Mouse (Mus musculus): ENCODE results near the gene Gm7247.
"Not testable (repeated sequence)": the region's sequence is repeated elsewhere in the genome, so short reads cannot be mapped to it uniquely, and the experiment has no call there.

The Gm7247 gene

DNA sequence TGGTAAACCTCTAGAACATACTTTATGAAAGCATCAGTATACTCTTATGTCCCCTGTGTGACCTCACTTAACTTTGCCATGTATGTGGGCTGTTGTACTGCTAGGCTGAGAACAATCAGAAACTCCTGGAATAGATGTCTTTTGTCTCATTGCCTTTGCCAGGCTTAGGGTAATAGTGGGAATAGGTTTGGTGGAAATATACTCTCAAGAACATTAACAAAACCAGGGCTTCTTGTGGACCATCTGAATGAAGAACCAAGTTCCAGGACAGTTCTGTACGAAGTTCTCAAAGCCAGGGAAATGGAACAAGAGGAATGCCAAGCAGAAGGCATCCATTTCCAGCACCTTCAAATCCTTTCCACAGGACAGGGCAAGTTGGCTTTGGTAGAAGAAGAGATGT, at the start of gene Gm7247:
Gm7247 (plus strand) TSS at position 301 of the 400 bp plus-strand sequence.
- no peak for DNase-seq (ENCODE audit: low read depth in 2 of 2, low spot score in 2 of 2)

DNA sequence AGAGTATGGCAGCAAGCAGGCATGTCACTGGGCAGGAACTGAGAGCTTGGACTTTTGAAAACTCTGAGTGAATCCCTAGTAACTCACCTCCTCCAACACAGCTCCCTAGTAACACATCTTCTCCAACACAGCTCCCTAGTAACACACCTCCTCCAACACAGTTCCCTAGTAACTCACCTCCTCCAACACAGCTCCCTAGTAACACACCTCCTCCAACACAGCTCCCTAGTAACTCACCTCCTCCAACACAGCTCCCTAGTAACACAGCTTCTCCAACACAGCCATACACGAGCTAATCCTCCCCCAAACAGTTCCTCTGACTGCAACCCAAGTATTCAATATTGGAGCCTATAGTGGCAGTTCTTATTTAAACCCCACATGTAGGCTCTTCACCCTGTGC, 37.6 kb upstream of the Gm7247 start:
- DNase-seq (ENCODE audit: low read depth in 2 of 2, low spot score in 2 of 2) = no peak

DNA sequence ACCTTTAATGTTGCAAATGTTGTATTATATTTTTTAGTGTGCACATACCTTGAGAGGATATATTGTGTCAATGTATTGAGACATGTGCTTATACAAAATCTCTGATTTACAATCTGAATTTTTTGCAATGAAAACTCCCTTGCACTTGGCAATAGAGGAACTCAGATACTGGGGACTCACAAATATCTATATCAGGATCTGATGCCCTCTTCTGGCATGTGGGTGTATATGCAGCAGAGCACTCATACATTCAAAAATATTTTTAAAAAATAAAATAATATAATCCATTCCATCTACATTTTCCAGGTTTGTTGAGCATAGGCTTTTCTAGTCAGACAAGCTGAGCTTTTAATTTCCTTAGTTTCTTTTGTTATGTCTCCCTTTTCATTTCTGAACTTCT, 15.5 kb upstream of the Gm7247 start:
- DNase-seq (ENCODE audit: low read depth in 2 of 2, low spot score in 2 of 2) = no peak

DNA sequence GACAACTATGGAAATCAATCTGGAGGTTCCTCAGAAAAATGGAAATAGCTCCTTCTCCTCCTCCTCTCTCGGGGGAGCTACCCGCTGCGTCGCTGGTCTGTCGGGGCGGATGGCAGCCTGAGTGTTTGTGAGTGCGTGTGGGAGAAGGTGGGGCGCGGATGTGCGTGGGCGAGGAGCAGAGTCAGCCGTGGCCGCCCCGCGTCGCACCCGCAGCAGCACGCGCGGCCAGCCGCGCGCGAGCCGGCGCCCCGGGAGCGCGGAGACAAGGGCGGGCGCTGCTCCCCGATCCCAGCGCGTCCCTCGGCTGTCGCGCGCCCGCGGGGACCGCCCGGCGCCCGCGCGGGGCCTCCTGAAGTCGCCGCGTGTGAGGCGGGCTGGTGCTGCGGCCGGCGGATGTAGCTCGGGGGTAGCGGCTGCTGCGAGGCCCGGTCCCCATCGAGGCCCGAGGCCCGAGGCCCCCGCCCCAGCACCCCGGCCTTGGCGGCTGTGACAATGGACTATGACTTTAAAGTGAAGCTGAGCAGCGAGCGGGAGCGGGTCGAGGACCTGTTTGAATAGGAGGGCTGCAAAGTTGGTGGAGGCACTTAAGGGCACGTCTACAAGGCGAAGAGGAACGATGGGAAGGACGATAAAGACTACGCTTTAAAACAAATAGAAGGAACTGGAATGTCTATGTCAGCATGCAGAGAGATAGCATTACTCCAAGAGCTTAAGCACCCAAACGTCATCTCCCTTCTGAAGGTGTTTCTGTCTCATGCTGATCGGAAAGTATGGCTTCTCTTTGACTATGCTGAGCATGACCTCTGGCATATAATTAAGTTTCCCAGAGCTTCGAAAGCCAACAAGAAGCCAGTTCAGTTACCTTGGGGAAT, 3.2 kb upstream of the Gm7247 start:
- no peak for DNase-seq (ENCODE audit: low read depth in 2 of 2, low spot score in 2 of 2)

DNA sequence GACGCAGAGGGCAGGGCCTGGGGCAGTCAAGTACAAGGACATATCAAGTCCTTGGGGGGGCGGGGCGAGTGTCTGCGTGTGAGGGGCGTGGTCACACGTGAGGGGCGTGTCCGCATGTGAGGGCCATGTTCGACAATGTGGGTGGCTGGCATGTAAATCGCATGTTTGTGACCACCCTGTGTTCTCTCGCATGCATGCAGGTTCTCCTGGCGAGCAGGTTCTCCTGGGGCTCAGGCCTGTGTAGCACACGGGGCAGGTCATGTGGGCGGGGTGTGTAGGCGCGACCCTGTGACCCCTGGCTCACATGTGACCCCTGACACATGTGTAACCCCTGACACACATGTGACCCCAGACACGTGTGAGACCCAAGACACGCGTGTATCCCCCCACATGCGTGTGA, 21.2 kb downstream of the Gm7247 start:
- DNase-seq (ENCODE audit: low read depth in 2 of 2, low spot score in 2 of 2) = no peak

DNA sequence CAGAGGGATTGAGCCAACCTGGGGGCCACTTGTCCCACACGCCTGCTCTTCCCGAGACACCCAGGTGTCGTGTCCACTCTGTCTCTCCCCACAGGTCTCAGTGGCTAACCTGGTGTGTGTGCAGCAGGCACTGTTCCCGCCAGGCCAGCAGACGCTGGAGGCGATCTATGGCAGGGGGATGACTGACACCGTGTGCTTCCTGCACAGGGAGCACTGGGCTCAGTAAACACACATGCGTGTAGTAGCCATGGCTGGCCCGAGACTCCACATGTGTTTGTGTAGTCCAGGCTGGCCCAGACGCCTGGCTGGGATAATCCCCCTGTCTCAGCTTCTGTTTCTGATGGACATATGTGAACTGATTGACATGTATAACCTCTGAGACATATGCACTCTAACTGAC, 22.8 kb downstream of the Gm7247 start:
- DNase-seq (ENCODE audit: low read depth in 2 of 2, low spot score in 2 of 2) = no peak

DNA sequence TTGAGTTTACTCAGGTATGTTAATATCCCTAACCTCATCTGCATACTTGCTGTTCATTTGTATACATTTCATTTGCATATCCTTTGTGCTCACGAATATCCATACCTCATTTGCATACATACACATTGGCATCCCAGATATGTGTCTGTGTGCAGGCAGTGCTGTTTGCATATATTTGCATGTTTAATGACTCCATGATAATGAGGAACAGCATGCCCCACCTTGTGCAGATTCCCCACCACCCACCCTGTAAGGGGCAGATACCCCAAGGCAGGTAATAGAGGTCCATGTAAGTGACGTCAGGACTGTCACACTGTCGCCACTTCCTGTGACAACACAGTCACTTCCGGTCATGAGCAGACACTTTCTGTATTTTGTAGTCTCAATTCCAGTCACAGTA, 24.2 kb downstream of the Gm7247 start:
- no peak for DNase-seq (ENCODE audit: low read depth in 2 of 2, low spot score in 2 of 2)

DNA sequence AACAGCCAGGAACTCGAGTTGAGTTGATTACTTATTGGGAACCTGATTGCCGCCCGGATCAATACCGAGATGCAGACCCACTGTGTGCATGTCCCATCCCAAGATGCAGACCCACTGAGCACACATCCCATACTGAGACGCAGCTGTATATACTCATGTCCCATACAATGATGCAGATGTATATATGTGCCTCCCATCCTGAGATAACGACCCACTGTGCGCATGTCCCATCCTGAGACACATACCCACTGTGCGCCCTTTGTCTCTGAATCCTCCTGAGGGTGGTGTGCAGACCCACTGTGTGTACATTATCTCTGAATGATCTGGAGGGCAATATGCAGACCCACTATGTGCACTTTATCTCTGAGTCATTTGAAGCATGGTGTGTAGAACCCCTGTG, 26.2 kb downstream of the Gm7247 start:
- no peak for DNase-seq (ENCODE audit: low read depth in 2 of 2, low spot score in 2 of 2)

DNA sequence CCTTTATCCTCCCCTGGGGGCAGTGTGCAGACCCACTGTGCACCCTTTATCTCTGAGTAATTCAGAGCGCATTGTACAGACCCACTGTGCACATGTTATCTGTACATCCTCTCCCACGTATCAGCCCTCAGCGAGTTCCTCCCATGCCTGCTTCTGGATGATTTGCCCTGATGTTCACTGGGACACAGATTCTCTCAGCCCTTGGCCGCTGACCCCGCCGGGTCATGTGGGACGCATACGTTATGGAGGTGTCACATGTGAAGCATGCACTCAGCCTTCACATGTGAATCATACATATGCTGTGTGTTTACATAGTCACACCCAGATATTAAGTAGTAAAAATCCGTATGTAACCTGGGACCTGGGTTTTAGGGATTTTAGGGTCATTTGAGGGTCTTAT, 26.7 kb downstream of the Gm7247 start:
- DNase-seq (ENCODE audit: low read depth in 2 of 2, low spot score in 2 of 2) = no peak

DNA sequence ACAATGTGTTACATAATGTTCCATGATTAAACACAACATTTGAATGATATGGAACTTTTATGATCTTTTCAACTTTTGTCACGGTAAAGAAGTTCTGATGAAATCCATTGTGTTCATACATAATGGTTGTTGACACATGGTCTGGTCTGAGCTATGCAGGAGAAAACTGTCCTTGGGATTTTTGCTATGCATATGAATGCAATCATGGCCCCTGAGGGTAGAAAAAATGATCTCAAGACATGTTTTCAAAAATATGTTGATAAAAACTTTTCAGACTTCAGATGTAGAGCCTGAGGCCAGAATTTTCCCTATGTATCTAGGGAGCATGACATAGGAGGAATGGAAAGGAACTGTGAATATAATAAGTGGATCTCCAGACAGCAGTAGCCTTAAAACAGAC, 49.0 kb downstream of the Gm7247 start, which contains the start of gene Vmn2r88:
Vmn2r88 (plus strand) TSS at position 301 of the 400 bp plus-strand sequence.
- DNase-seq (ENCODE audit: low read depth in 2 of 2, low spot score in 2 of 2) = no peak

DNA sequence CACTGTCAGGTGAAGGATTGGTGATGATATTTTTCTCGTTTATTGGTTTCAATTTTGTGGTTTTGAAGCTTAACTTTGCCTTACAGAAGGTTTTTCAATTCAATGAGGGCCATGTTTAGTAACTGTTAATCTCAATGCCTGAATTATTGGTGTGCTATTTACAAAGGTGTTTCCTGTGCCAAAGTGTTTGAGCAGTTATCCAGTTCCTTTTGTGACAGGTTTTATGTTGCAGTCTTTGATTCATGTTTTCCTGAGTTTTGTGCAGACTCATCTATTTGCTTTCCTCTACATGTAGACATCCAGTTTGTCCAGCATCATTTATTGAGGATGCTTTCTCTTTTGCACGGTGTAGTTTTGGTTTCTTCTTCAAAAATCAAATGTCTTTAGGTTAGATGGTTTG, 62.3 kb downstream of the Gm7247 start:
- DNase-seq (ENCODE audit: low read depth in 2 of 2, low spot score in 2 of 2) = no peak

DNA sequence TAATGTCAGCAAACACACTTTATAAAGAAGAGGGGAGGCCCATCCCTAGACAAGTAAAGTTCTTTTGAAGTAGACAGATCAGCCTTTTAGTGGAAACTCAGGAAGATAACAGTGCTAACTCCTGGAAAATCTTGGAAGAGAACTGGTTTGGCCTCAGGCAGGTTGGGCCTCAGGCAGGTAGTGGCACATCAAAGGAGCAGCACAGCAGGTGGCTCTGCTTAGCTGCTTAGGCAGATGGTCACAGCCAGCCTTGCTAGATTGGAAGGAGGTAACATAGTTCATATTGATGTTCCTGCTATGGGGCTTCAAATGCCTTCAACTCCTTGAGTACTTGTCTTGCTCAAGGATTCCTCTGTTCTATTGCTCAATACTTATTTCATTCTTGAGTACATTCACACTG, 68.6 kb downstream of the Gm7247 start:
- not testable (repeated sequence) for DNase-seq (ENCODE audit: low read depth in 2 of 2, low spot score in 2 of 2)

DNA sequence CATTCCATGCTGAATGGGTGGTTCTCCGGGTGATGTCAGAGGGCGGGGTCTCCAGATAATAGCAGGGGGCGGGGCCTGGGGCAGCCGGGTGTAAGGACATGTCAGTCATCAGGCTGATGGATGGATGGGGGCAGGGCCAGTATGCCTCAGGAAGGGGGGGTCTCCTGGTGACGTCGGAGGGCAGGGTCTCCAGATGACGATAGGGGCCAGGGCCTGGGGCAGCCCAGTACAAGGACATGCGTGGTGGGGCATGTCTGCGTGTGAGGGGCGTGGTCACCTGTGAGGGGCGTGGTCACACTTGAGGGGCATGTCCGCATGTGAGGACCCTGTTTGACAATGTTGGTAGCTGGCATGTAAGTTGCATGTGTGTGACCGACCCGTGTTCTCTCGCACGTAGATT, 73.0 kb downstream of the Gm7247 start:
- DNase-seq (ENCODE audit: low read depth in 2 of 2, low spot score in 2 of 2) = no peak

DNA sequence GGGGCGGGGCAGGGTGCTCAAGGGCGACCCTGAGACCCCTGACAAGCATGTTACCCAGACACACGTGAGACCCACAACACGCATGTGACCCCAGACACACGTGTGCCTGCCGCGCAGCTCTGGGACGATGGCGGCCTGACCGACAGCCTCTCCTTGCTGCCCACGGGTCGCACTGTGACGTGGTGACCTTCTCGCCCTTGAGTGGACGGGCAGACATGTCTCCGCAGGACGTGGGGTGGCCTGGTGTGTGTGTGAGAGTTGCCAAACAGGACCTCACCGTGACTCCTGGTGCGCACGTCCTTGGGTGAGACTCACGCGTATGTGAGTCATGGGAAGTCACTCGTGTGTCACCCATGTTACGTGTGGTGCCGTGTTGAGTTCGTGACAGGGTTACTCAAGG, 73.5 kb downstream of the Gm7247 start:
- no peak for DNase-seq (ENCODE audit: low read depth in 2 of 2, low spot score in 2 of 2)

DNA sequence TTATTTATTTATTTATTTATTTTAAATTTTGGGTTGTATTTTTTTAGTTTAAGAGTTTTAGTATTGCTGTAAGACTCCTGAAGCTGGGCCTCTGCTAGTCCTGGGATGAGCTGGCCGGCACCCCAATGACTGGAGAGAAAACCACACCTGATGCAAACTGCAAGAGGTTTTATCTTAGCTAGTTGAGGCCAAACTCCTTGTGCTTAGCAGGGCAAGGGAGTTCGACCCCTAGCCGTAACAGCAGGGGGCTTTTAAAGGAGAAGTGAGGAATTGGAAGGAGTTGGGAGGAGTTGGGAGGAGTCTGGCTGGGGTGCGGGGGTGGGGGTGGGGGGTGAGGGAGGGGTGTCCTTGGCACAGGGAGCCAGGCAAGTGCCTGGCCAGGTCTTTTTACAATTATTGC, 77.4 kb downstream of the Gm7247 start:
- DNase-seq (ENCODE audit: low read depth in 2 of 2, low spot score in 2 of 2) = no peak

DNA sequence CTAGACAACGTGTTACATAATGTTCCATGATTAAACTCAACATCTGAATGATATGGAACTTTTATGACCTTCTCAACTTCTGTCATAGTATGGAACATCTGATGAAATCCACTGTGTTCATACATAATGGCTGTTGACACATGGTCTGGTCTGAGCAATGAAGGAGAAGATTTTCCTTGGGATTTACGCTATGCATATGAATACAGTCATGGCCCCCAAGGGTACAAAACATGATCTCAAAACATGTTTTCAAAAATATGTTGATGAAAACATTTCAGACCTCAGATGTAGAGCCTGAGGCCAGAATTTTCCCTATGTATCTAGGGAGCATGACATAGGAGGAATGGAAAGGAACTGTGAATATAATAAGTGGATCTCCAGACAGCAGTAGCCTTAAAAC, 90.0 kb downstream of the Gm7247 start, which contains the start of gene Vmn2r89:
Vmn2r89 (plus strand) TSS at position 301 of the 400 bp plus-strand sequence.
- not testable (repeated sequence) for DNase-seq (ENCODE audit: low read depth in 2 of 2, low spot score in 2 of 2)

DNA sequence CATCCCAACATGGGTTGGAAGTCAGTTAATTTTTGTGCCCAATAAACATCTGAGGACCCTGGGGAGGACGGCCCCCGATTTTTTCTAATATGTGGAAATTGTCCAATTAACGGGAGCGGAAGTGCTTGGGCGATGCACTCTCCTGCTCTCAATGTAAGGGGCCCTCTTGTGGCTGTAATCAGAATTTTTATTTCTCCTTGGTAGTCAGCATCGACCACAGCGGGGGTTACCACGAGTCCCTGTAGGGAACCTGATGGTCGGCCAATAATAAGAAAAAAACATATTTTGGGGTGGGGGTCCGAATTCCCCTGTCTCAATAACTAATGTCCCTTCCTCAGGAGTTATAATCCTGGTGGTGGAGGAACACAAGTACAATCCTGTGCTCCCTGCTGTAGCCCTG, 118.7 kb downstream of the Gm7247 start:
- not testable (repeated sequence) for DNase-seq (ENCODE audit: low read depth in 2 of 2, low spot score in 2 of 2)

DNA sequence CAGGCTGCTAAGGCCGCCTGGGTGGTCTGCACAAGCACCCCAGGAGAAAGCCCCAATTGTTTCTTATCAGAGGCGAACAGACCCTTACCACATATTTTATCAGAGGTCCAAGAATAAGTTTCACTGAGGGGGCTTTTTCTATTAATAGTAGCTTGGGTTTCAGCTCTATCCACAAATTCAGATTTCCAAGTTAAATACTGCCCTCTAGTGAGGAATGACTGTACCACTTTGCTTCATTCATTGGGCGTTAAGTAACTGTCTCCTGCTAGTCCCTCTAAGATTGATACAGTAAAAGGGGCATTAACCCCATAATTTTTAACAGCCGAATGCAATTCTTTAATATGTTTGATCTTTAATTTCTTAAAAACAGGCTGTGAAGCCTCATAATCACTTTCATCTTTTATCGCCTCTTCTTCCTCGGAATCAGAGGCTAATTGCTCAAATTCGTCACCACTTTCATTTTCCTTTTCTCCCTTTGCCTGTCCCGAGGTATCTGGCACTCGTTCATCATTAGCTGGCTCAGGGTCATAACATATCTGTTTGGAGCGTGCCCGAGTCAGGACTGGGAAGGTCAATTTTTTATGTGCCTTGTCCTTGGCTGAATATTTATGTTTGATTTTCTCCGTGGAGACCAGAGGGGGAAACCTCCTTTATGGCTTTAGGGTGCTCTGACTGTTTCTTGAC, 119.9 kb downstream of the Gm7247 start:
- DNase-seq (ENCODE audit: low read depth in 2 of 2, low spot score in 2 of 2) = not testable (repeated sequence)

DNA sequence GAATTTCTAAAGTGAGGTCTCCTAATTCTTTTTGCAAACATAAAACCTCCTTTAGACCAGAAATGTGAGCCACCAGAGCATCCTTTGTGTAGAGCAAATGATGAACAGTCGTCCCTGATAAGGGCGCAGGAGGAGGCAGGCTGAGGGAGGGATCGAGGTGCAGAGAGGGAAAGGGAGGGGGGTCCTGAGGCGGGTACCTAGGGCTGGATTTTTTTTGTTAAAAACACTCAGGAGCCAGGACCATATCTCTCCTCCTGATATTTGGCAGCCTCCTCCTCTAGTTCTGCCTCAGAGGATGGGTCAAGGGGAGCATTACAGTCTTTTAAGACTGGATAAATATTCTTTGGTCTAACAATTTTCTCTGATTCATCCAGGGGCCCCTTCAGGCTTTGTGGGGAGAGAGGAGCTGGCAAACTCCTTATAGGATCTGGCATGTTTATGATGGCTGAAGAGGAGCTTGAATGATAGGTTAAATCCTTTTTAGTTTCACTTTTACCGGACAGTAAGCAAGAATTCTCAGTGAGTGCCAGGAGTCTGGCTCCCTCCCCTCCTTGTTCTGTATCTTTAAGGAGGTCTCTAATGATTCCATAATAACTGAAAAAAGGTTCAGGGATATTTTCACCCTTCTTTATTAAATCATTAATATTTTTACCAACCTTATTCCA, 120.6 kb downstream of the Gm7247 start:
- no peak for DNase-seq (ENCODE audit: low read depth in 2 of 2, low spot score in 2 of 2)

DNA sequence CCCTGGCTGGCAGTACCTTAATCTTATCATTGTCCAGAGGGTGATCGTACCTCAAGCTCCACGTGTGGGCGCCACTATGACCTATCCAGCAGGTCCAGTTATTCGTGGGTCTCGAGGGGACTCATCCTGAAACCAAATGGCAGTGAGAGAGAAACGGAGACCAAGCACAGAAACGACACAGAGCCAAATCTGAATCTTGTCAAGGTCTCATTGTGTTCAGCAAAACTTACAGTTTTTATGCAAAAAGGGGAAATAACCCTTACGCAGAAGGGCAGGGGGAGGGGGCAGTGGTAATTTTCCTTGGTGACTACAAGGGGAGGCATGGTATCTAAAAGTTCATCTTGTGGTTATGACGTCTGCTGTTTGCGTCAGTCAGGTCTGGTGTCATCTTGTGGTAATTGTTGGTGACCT, 121.4 kb downstream of the Gm7247 start:
- DNase-seq (ENCODE audit: low read depth in 2 of 2, low spot score in 2 of 2) = not testable (repeated sequence)

DNA sequence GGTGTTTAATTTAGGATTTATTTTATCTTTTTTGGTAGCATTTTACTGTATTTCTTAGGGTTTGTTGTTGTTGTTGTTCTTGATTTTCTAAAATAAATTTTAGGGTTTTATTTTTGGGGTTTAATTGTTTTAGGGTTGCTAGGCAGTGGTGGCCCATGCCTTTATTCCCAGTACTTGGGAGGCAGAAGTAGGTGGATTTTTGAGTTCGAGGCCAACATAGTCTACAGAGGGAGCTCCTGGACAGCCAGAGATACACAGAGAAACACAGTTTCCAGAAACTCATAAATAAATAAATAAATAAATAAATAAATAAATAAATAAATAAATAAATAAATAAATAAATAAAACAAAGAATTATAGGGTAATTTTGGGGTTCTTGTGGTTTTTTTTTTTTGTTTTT, 122.1 kb downstream of the Gm7247 start:
- DNase-seq (ENCODE audit: low read depth in 2 of 2, low spot score in 2 of 2) = no peak

DNA sequence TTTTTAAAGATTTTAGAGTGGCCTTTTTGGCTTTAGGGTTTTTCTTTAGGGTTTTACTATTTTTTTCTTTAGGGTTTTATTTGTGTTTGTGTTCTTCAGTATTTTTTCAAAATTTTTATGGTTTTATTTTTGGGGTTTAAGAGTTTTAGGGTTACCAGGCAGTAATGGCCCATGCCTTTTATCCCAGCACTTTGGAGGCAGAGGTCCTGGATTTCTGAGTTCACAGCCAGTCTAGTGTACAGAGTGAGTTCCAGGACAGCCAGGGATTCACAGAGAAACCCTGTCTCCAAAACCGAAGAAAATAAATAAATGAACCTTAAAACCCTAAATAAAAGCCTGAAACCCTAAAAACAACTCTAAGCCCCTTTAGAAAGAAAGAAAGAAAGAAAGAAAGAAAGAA, 124.6 kb downstream of the Gm7247 start:
- DNase-seq (ENCODE audit: low read depth in 2 of 2, low spot score in 2 of 2) = no peak

Measured in CD8-positive naive resting alpha-beta T cell, adult 2 months (primary cell).